Mouse (Mus musculus): ENCODE data around the gene Gatd1. TPM values are rescaled to one million over a fixed set of nuclear protein-coding genes. Genes with fewer than 3 reads are reported as not detected.

The Gatd1 gene
- polyA plus RNA-seq, 1 experiment = not detected

GRCm38 (mm10) chr7:141431434-141432185 lies 17.7 kb upstream of the Gatd1 start:
- H3K27ac ChIP-seq (ENCODE audit: insufficient read depth, low read depth, low read length) = no peak overlapping the region
- 92% methylated on average over 19 of the region's 19 CpGs for WGBS
- no peak overlapping the region for H3K4me3 ChIP-seq (ENCODE audit: insufficient read depth, low read depth, low read length)
- TF ChIP-seq CTCF (IDR thresholded peaks at IDR 0.05; ENCODE audit: insufficient read depth, low read depth, low read length) (no peak), POLR2A (IDR thresholded peaks at IDR 0.05; ENCODE audit: insufficient read depth, low read depth, low read length) (no peak)
- peaks cover 51% of the 10 kb centered on the region for H3K4me1 ChIP-seq (ENCODE audit: control insufficient read depth, insufficient read depth, low read length)

- TF ChIP-seq CTCF (IDR thresholded peaks at IDR 0.05; ENCODE audit: insufficient read depth, low read depth, low read length) = no peak
- H3K27ac ChIP-seq (ENCODE audit: insufficient read depth, low read depth, low read length) = no peak overlapping the region
- H3K4me3 ChIP-seq (ENCODE audit: insufficient read depth, low read depth, low read length) = no peak overlapping the region
- peaks cover 47% of the 10 kb centered on the region for H3K4me1 ChIP-seq (ENCODE audit: control insufficient read depth, insufficient read depth, low read length)
- WGBS = 93% methylated on average over 9 of the region's 9 CpGs
Observed at GRCm38 (mm10) chr7:141430585-141431240, 16.8 kb upstream of the Gatd1 start.

- TF ChIP-seq CTCF (IDR thresholded peaks at IDR 0.05; ENCODE audit: insufficient read depth, low read depth, low read length) = no peak
- TF ChIP-seq POLR2A (IDR thresholded peaks at IDR 0.05; ENCODE audit: insufficient read depth, low read depth, low read length) = no peak
- H3K4me3 ChIP-seq (ENCODE audit: insufficient read depth, low read depth, low read length) = no peak overlapping the region
- 60% methylated on average over 9 of the region's 9 CpGs for WGBS
- H3K27ac ChIP-seq (ENCODE audit: insufficient read depth, low read depth, low read length) = no peak overlapping the region
- H3K4me1 ChIP-seq (ENCODE audit: control insufficient read depth, insufficient read depth, low read length) = peaks cover 42% of the 10 kb centered on the region
Observed at GRCm38 (mm10) chr7:141429840-141430584, 16.1 kb upstream of the Gatd1 start.

- Histone ChIP-seq H3K27ac (ENCODE audit: insufficient read depth, low read depth, low read length) (peak within 1 kb of the TSS; percentile 61), H3K4me3 (ENCODE audit: insufficient read depth, low read depth, low read length) (peak within 1 kb of the TSS; percentile 67), H3K4me1 (ENCODE audit: control insufficient read depth, insufficient read depth, low read length) (peaks cover 37% of the 10 kb centered on the region)
- 2% methylated on average over 19 of the region's 19 CpGs for WGBS
- TF ChIP-seq POLR2A (IDR thresholded peaks at IDR 0.05; ENCODE audit: insufficient read depth, low read depth, low read length) (peak; percentile 65), CTCF (IDR thresholded peaks at IDR 0.05; ENCODE audit: insufficient read depth, low read depth, low read length) (no peak)
Observed at GRCm38 (mm10) chr7:141429310-141429709, 15.4 kb upstream of the Gatd1 start, which contains the start of gene Cend1. TSS of gene Cend1 (minus strand) at chr7:141429491.

- Histone ChIP-seq H3K4me1 (ENCODE audit: control insufficient read depth, insufficient read depth, low read length) (peaks cover 32% of the 10 kb centered on the region), H3K27ac (ENCODE audit: insufficient read depth, low read depth, low read length) (peak overlapping the region; percentile 61), H3K4me3 (ENCODE audit: insufficient read depth, low read depth, low read length) (peak overlapping the region; percentile 67)
- no peak for TF ChIP-seq POLR2A (IDR thresholded peaks at IDR 0.05; ENCODE audit: insufficient read depth, low read depth, low read length)
- TF ChIP-seq CTCF (IDR thresholded peaks at IDR 0.05; ENCODE audit: insufficient read depth, low read depth, low read length) = no peak
- WGBS = 42% methylated on average over 5 of the region's 5 CpGs
Observed at GRCm38 (mm10) chr7:141428701-141429100, 14.8 kb upstream of the Gatd1 start.

GRCm38 (mm10) chr7:141426948-141427730 lies 13.2 kb upstream of the Gatd1 start:
- Histone ChIP-seq H3K4me3 (ENCODE audit: insufficient read depth, low read depth, low read length) (no peak overlapping the region), H3K4me1 (ENCODE audit: control insufficient read depth, insufficient read depth, low read length) (peaks cover 18% of the 10 kb centered on the region), H3K27ac (ENCODE audit: insufficient read depth, low read depth, low read length) (no peak overlapping the region)
- no peak for TF ChIP-seq POLR2A (IDR thresholded peaks at IDR 0.05; ENCODE audit: insufficient read depth, low read depth, low read length)
- WGBS = 91% methylated on average over 12 of the region's 12 CpGs

- TF ChIP-seq POLR2A (IDR thresholded peaks at IDR 0.05; ENCODE audit: insufficient read depth, low read depth, low read length) (no peak), CTCF (IDR thresholded peaks at IDR 0.05; ENCODE audit: insufficient read depth, low read depth, low read length) (no peak)
- 77% methylated on average over 4 of the region's 4 CpGs for WGBS
- peaks cover 11% of the 10 kb centered on the region for H3K4me1 ChIP-seq (ENCODE audit: control insufficient read depth, insufficient read depth, low read length)
- no peak overlapping the region for H3K4me3 ChIP-seq (ENCODE audit: insufficient read depth, low read depth, low read length)
- H3K27ac ChIP-seq (ENCODE audit: insufficient read depth, low read depth, low read length) = no peak overlapping the region
Observed at GRCm38 (mm10) chr7:141423811-141424210, 9.9 kb upstream of the Gatd1 start.

GRCm38 (mm10) chr7:141420030-141420702 lies 6.2 kb upstream of the Gatd1 start:
- no peak overlapping the region for H3K27ac ChIP-seq (ENCODE audit: insufficient read depth, low read depth, low read length)
- H3K4me1 ChIP-seq (ENCODE audit: control insufficient read depth, insufficient read depth, low read length) = no peaks in the 10 kb centered on the region
- WGBS = 87% methylated on average over 9 of the region's 9 CpGs
- TF ChIP-seq CTCF (IDR thresholded peaks at IDR 0.05; ENCODE audit: insufficient read depth, low read depth, low read length) (no peak), POLR2A (IDR thresholded peaks at IDR 0.05; ENCODE audit: insufficient read depth, low read depth, low read length) (no peak)
- no peak overlapping the region for H3K4me3 ChIP-seq (ENCODE audit: insufficient read depth, low read depth, low read length)

Data from olfactory bulb, adult 2 months (tissue).